Mouse (Mus musculus) embryonic facial prominence, embryonic 12.5 days (tissue): Measurements from ENCODE around the gene Olfr76. TPM values are rescaled to one million over a fixed set of nuclear protein-coding genes. Genes with fewer than 3 reads are reported as not detected.
"Not testable (repeated sequence)": the region's sequence is repeated elsewhere in the genome, so short reads cannot be mapped to it uniquely, and the experiment has no call there.

ENCODE experiments used
- ATAC-seq: fragments of 200-750 bp; cut with Nextera tagmentation; 2 replicates; pipeline ENCODE4 v1.8.0; 2017; ENCODE audit not compliant: insufficient number of reproducible peaks, insufficient read depth, low FRiP score, low TSS enrichment
- H3K27ac ChIP-seq: fragments of 300-500 bp; sonication (generic); 2 replicates; pipeline ENCODE4 v1.5.1; 2016; ENCODE audit warnings: mild to moderate bottlenecking
- H3K27me3 ChIP-seq: fragments of 300-500 bp; sonication (generic); 2 replicates; pipeline ENCODE4 v1.6.1; 2016; ENCODE audit warnings: mild to moderate bottlenecking, moderate library complexity
- H3K36me3 ChIP-seq: fragments of 300-500 bp; sonication (generic); 2 replicates; pipeline ENCODE4 v1.6.1; 2016; ENCODE audit warnings: mild to moderate bottlenecking
- H3K4me1 ChIP-seq: fragments of 300-500 bp; sonication (generic); 2 replicates; pipeline ENCODE4 v1.6.1; 2016
- H3K4me2 ChIP-seq: fragments of 300-500 bp; sonication (generic); replicated peaks from 2 replicates; pipeline ENCODE4 v1.6.1; 2016; ENCODE audit warnings: mild to moderate bottlenecking, moderate library complexity
- H3K4me3 ChIP-seq: fragments of 300-500 bp; sonication (generic); 2 replicates; pipeline ENCODE4 v1.5.1; 2016; ENCODE audit warnings: mild to moderate bottlenecking
- H3K9ac ChIP-seq: fragments of 300-500 bp; sonication (generic); 2 replicates; pipeline ENCODE4 v1.6.1; 2016; ENCODE audit warnings: mild to moderate bottlenecking, moderate library complexity
- H3K9me3 ChIP-seq: fragments of 300-500 bp; sonication (generic); 2 replicates; pipeline ENCODE4 v1.6.1; 2016; ENCODE audit warnings: mild to moderate bottlenecking, moderate library complexity
- WGBS: fragments of 180-500 bp; shearing (Covaris S2); methylation state at CpG from one replicate; pipeline ENCODE4 v1.1.7; 2016; 5-methylcytosine and 5-hydroxymethylcytosine counted together
- polyA plus RNA-seq: library from polyadenylated mRNA; unstranded; fragments of >200 nt; fragmentation: Nextera tagmentation; extraction: Ambion mirVana; gene quantifications from 2 replicates; pipeline ENCODE4 v1.2.1, GENCODE M21; 2016

Gene Olfr76
- not detected in 2 replicates for polyA plus RNA-seq

- Histone ChIP-seq H3K36me3 (no peaks in the 10 kb centered on the region), H3K27ac (no peak within 1 kb of the TSS), H3K4me1 (no peaks in the 10 kb centered on the region), H3K27me3 (no peaks in the 10 kb centered on the region), H3K4me2 (no peak within 1 kb of the TSS), H3K9ac (no peak within 1 kb of the TSS), H3K9me3 (no peaks in the 10 kb centered on the region), H3K4me3 (no peak within 1 kb of the TSS)
- no peak for ATAC-seq
- WGBS, result 61% methylated on average over 3 of the region's 3 CpGs
Measured at GRCm38 (mm10) chr19:12123103-12123502, at the start of gene Olfr76. Gene Olfr76, minus strand, starts transcription at chr19:12123203.

- WGBS, result 44% methylated on average over 1 of the region's 1 CpGs
Measured at GRCm38 (mm10) chr19:12170062-12170599, 47.1 kb upstream of the Olfr76 start, which contains the start of gene Olfr1555-ps1. Gene Olfr1555-ps1, minus strand, starts transcription at chr19:12170112.

DNA sequence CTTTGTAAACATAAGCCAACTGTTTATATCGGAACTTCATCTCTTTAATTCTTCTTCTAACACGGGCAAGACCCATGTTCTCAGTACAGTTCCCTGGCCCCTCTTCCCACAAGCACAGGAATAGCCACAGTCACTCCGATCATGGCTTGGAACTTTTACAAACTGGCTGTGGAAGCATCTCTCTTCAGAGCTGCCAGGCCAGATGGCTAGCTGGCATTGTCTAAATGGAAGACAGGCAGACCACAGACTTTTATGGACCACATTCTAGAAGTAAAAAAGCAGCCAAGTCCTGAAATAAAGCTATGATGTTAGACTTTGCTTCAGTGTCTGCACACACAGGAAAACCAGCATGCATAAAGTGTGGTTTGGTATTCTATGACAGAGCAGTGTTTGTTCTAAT lies 22.4 kb upstream of the Olfr76 start:
- Histone ChIP-seq H3K4me1 (no peaks in the 10 kb centered on the region), H3K27ac (no peak overlapping the region), H3K9ac (no peak overlapping the region), H3K36me3 (no peaks in the 10 kb centered on the region), H3K4me2 (no peak overlapping the region), H3K9me3 (no peaks in the 10 kb centered on the region), H3K4me3 (no peak overlapping the region), H3K27me3 (no peaks in the 10 kb centered on the region)
- no peak for ATAC-seq
- 84% methylated on average over 3 of the region's 3 CpGs for WGBS

More at GRCm38 (mm10) chr19:12170062-12170599, 47.1 kb upstream of the Olfr76 start, which contains the start of gene Olfr1555-ps1:
- not testable (repeated sequence) for H3K27ac ChIP-seq, H3K4me2 ChIP-seq, H3K9me3 ChIP-seq, H3K27me3 ChIP-seq, ATAC-seq, H3K36me3 ChIP-seq, H3K4me3 ChIP-seq, H3K9ac ChIP-seq, H3K4me1 ChIP-seq

DNA sequence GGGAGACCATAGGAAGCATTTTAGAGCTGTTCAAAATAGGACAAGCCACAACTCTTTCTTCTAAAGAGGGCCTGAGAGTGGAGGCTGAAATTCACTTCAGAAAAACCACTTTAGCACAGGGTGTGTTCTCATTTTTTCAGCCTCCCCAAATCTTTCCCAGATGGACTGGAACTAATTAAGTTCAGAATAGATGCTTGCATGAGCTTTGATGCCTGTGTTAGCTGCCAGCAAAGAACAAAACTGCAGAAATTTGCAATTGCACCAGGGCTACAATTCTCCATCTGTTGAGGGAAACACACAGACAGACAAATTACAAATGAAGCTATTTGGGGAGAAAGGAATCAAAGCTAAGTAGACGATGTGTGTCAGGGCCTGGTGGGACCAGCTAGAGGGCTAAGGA lies 20.4 kb upstream of the Olfr76 start:
- H3K4me3 ChIP-seq, result no peak overlapping the region
- ATAC-seq, result no peak
- H3K9ac ChIP-seq, result no peak overlapping the region
- H3K4me2 ChIP-seq, result no peak overlapping the region
- H3K27ac ChIP-seq, result no peak overlapping the region
- H3K4me1 ChIP-seq, result no peaks in the 10 kb centered on the region
- no peaks in the 10 kb centered on the region for H3K27me3 ChIP-seq
- H3K9me3 ChIP-seq, result no peaks in the 10 kb centered on the region
- no peaks in the 10 kb centered on the region for H3K36me3 ChIP-seq
- 24% methylated on average over 1 of the region's 1 CpGs for WGBS

- no peak for ATAC-seq
- Histone ChIP-seq H3K4me3 (no peak overlapping the region), H3K27me3 (no peaks in the 10 kb centered on the region), H3K4me1 (no peaks in the 10 kb centered on the region), H3K27ac (no peak overlapping the region), H3K4me2 (no peak overlapping the region), H3K9me3 (no peaks in the 10 kb centered on the region), H3K9ac (no peak overlapping the region), H3K36me3 (no peaks in the 10 kb centered on the region)
- 27% methylated on average over 2 of the region's 2 CpGs for WGBS
Measured at GRCm38 (mm10) chr19:12134289-12134688, 11.3 kb upstream of the Olfr76 start.

DNA sequence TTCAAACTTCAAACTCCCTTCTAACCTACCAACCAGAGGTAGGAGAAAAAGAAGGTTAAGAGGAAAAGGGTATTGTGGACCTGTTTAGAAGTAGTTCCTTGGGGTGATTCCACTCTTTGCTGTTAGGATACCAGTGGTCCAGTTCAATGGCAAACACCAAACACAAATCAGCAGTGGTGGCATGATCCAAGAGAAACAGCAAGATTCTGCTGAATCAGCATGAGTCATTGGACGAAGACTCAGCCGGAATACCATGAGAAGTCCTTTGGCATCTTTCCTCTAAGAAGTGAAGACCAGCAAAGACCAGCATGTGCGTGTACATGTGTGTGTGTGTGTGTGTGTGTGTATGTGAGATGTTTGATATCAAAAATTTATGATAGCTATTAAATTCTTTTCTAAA lies 6.5 kb downstream of the Olfr76 start:
- Histone ChIP-seq H3K27ac (no peak overlapping the region), H3K4me2 (no peak overlapping the region), H3K4me1 (no peaks in the 10 kb centered on the region), H3K4me3 (no peak overlapping the region), H3K36me3 (no peaks in the 10 kb centered on the region), H3K9me3 (no peaks in the 10 kb centered on the region), H3K27me3 (no peaks in the 10 kb centered on the region), H3K9ac (no peak overlapping the region)
- WGBS, result 86% methylated on average over 3 of the region's 3 CpGs
- no peak for ATAC-seq

DNA sequence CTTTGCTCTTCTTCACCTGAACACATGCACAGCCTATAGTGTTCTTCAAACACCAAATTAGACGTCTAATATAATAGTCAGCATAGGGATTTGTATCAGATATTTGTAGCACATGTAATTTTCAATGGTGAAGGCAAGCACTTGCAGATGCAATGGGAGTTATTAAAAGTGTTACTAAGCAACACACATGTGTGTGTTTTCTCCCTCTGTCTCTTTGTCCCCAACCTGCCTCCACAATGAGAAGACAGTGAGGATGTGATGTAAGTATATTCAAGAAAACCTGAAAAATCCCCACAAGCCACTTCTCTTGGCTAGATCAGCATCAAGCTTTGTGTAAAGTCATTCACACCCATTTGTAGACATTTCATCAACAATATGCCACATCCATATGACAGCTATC lies 7.2 kb downstream of the Olfr76 start, which contains the start of gene Olfr1428:
Gene Olfr1428 (minus strand): TSS at position 101 of the 400 bp plus-strand sequence.
- Histone ChIP-seq H3K27me3 (no peaks in the 10 kb centered on the region), H3K27ac (no peak within 1 kb of the TSS), H3K9ac (no peak within 1 kb of the TSS), H3K4me3 (no peak within 1 kb of the TSS), H3K9me3 (no peaks in the 10 kb centered on the region), H3K4me2 (no peak within 1 kb of the TSS), H3K36me3 (no peaks in the 10 kb centered on the region), H3K4me1 (no peaks in the 10 kb centered on the region)
- WGBS, result 71% methylated on average over 1 of the region's 1 CpGs
- no peak for ATAC-seq

- Histone ChIP-seq H3K4me3 (no peak overlapping the region), H3K4me2 (no peak overlapping the region), H3K9ac (no peak overlapping the region), H3K27ac (no peak overlapping the region), H3K27me3 (no peaks in the 10 kb centered on the region), H3K36me3 (no peaks in the 10 kb centered on the region), H3K9me3 (no peaks in the 10 kb centered on the region), H3K4me1 (no peaks in the 10 kb centered on the region)
- ATAC-seq, result no peak
- 60% methylated on average over 1 of the region's 1 CpGs for WGBS
Measured at GRCm38 (mm10) chr19:12113807-12114206, 9.2 kb downstream of the Olfr76 start.

- Histone ChIP-seq H3K9ac (no peak overlapping the region), H3K4me1 (no peaks in the 10 kb centered on the region), H3K27ac (no peak overlapping the region), H3K36me3 (no peaks in the 10 kb centered on the region), H3K27me3 (no peaks in the 10 kb centered on the region), H3K9me3 (no peaks in the 10 kb centered on the region), H3K4me3 (no peak overlapping the region), H3K4me2 (no peak overlapping the region)
- WGBS, result 62% methylated on average over 1 of the region's 1 CpGs
- no peak for ATAC-seq
Measured at GRCm38 (mm10) chr19:12104541-12104940, 18.5 kb downstream of the Olfr76 start.

- H3K4me1 ChIP-seq, result no peaks in the 10 kb centered on the region
- H3K36me3 ChIP-seq, result no peaks in the 10 kb centered on the region
- H3K9me3 ChIP-seq, result no peaks in the 10 kb centered on the region
- no peak within 1 kb of the TSS for H3K4me3 ChIP-seq
- no peak for ATAC-seq
- H3K27me3 ChIP-seq, result no peaks in the 10 kb centered on the region
- no peak within 1 kb of the TSS for H3K9ac ChIP-seq
- H3K4me2 ChIP-seq, result no peak within 1 kb of the TSS
- no peak within 1 kb of the TSS for H3K27ac ChIP-seq
- WGBS, result 89% methylated on average over 2 of the region's 2 CpGs
Measured at GRCm38 (mm10) chr19:12103234-12103633, 19.8 kb downstream of the Olfr76 start, which contains the start of gene Olfr1427. Gene Olfr1427, minus strand, starts transcription at chr19:12103334.

DNA sequence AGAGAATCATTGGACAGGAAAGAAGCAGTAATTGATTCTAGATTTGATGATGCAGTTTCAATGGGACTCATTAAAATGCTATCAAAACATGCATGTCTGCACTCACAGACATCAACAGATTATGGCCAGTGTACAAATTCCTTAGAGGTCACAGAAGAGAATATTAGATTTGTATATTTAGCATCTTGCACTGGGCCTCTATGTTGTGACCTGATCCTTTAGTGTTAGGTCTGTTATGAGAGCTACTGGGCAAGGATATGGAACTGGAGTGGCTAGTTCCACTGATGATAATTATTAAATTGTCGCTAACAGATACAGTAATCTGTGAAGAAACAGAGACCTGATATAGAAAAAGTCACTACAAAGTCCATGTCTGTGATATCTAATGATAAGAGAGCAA lies 31.1 kb downstream of the Olfr76 start, which contains the start of gene Olfr1426:
Gene Olfr1426 (minus strand): TSS at position 101 of the 400 bp plus-strand sequence.
- no peak for ATAC-seq
- no peaks in the 10 kb centered on the region for H3K36me3 ChIP-seq
- no peak within 1 kb of the TSS for H3K4me3 ChIP-seq
- H3K9ac ChIP-seq, result no peak within 1 kb of the TSS
- H3K27me3 ChIP-seq, result no peaks in the 10 kb centered on the region
- H3K27ac ChIP-seq, result no peak within 1 kb of the TSS
- 86% methylated on average over 1 of the region's 1 CpGs for WGBS
- H3K4me2 ChIP-seq, result no peak within 1 kb of the TSS
- no peaks in the 10 kb centered on the region for H3K9me3 ChIP-seq
- no peaks in the 10 kb centered on the region for H3K4me1 ChIP-seq

GRCm38 (mm10) chr19:12077631-12078030 lies 45.4 kb downstream of the Olfr76 start, which contains the start of gene Olfr1425:
Gene Olfr1425, minus strand, starts transcription at chr19:12077731.
- H3K9ac ChIP-seq, H3K9me3 ChIP-seq, H3K4me3 ChIP-seq, ATAC-seq, H3K27ac ChIP-seq, H3K27me3 ChIP-seq, H3K4me1 ChIP-seq, H3K4me2 ChIP-seq, H3K36me3 ChIP-seq: not testable (repeated sequence)
- 82% methylated on average over 4 of the region's 4 CpGs for WGBS
